Comparison of ENCODE assay signal across 14 mouse cellular contexts in the genomic region with DNA sequence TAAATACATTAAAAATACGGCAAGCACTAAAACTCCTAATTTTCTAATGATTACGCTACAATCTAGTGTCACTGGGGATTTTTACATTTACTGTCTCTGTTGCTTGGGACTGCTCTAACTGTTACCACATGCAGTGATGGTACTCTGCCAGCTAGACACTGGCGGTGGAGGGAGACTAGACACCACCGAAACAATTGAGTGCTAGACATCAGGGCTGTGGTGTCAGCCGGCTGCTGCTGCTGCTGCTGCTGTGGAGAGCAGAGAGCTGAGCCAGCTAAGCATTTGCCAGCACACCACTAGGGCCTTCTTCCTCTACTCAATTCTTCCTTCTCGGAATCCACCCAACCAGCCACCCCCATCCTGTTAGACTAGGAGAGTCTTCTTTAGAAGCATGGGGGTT. TPM values are rescaled to one million over a fixed set of nuclear protein-coding genes. Genes with fewer than 3 reads are reported as not detected.
DNase-seq lines count a peak whose midpoint lies in the region; ATAC-seq and TF ChIP-seq lines count a peak whose summit lies in the region.
"Had no signal": no experiment of that assay in that cellular context is flagged by ENCODE, and none has a peak within 500 bp of the region (broad histone marks: within the 10 kb centered on the region; RNA-seq: fewer than 3 reads in every experiment).

No protein-coding gene starts in this region.

- no peak for TF ChIP-seq CTCF in lung, embryonic 14.5 days (IDR thresholded peaks at IDR 0.05; ENCODE audit: low read depth)
- TF ChIP-seq CTCF in midbrain, postnatal 0 days (IDR thresholded peaks at IDR 0.05) = no peak

- H3K27me3 ChIP-seq in forebrain, embryonic 15.5 days = no peaks in the 10 kb centered on the region
- no peaks in the 10 kb centered on the region for H3K27me3 ChIP-seq in forebrain, embryonic 12.5 days
- H3K27me3 ChIP-seq in lung, embryonic 14.5 days (ENCODE audit: insufficient read depth, low read length) = 0 out of 2 replicates have a peak, but pooled peaks cover 3% of the 10 kb centered on the region
- H3K27me3 ChIP-seq in forebrain, embryonic 16.5 days (replicated peaks; ENCODE audit: control insufficient read depth, insufficient read depth, low read length) = no peaks in the 10 kb centered on the region
- H3K27me3 ChIP-seq in midbrain, postnatal 0 days (ENCODE audit: insufficient read depth, low read length) = 0 out of 2 replicates have a peak, but pooled peaks cover 5% of the 10 kb centered on the region

- H3K9ac ChIP-seq in forebrain, embryonic 15.5 days (replicated peaks) = peak overlapping the region; percentile 48; the same call in 1 of the 2 replicates
- H3K9ac ChIP-seq in forebrain, embryonic 12.5 days = no peak overlapping the region
- H3K9ac ChIP-seq in lung, embryonic 14.5 days = no peak overlapping the region
- H3K9ac ChIP-seq in forebrain, embryonic 16.5 days (replicated peaks; ENCODE audit: low read depth, low read length) = no peak overlapping the region; the same call in 1 of the 2 replicates
- H3K9ac ChIP-seq in midbrain, postnatal 0 days (replicated peaks; ENCODE audit: low read length, poor library complexity, severe bottlenecking) = no peak overlapping the region
- H3K9ac ChIP-seq: lung, embryonic 15.5 days had no signal

- no peak overlapping the region for H3K4me2 ChIP-seq in forebrain, embryonic 15.5 days (replicated peaks)
- no peak overlapping the region for H3K4me2 ChIP-seq in forebrain, embryonic 12.5 days
- H3K4me2 ChIP-seq in lung, embryonic 14.5 days = no peak overlapping the region
- no peak overlapping the region for H3K4me2 ChIP-seq in forebrain, embryonic 16.5 days (ENCODE audit: low read length)
- no peak overlapping the region for H3K4me2 ChIP-seq in midbrain, postnatal 0 days (ENCODE audit: low read depth, low read length, poor library complexity, severe bottlenecking)

- ATAC-seq in forebrain, embryonic 15.5 days (replicated peaks) = peak; percentile 58
- no peak for ATAC-seq in forebrain, embryonic 12.5 days (ENCODE audit: low FRiP score)
- no peak; the same call in 1 of the 2 replicates for ATAC-seq in lung, embryonic 14.5 days (ENCODE audit: insufficient read depth)
- peak; percentile 26; the same call in 1 of the 2 replicates for ATAC-seq in forebrain, embryonic 16.5 days
- peak; percentile 51 for ATAC-seq in midbrain, postnatal 0 days (ENCODE audit: low FRiP score)

- no peaks in the 10 kb centered on the region for H3K36me3 ChIP-seq in forebrain, embryonic 15.5 days
- H3K36me3 ChIP-seq in forebrain, embryonic 12.5 days (replicated peaks) = no peaks in the 10 kb centered on the region
- no peaks in the 10 kb centered on the region for H3K36me3 ChIP-seq in lung, embryonic 14.5 days (ENCODE audit: insufficient read depth)
- no peaks in the 10 kb centered on the region for H3K36me3 ChIP-seq in forebrain, embryonic 16.5 days (ENCODE audit: control insufficient read depth, insufficient read depth)
- no peaks in the 10 kb centered on the region for H3K36me3 ChIP-seq in midbrain, postnatal 0 days (ENCODE audit: insufficient read depth, low read length)
- H3K36me3 ChIP-seq: G1E; lung, embryonic 15.5 days had no signal

- WGBS in forebrain, embryonic 15.5 days = 51% methylated on average over 6 of the region's 6 CpGs
- 60% methylated on average over 6 of the region's 6 CpGs for WGBS in forebrain, embryonic 12.5 days
- 59% methylated on average over 6 of the region's 6 CpGs for WGBS in lung, embryonic 14.5 days
- 53% methylated on average over 6 of the region's 6 CpGs for WGBS in forebrain, embryonic 16.5 days
- 30% methylated on average over 6 of the region's 6 CpGs for WGBS in midbrain, postnatal 0 days

- peak overlapping the region; percentile 72 for H3K27ac ChIP-seq in forebrain, embryonic 15.5 days (replicated peaks)
- no peak overlapping the region for H3K27ac ChIP-seq in forebrain, embryonic 12.5 days
- H3K27ac ChIP-seq in lung, embryonic 14.5 days (ENCODE audit: low read depth) = no peak overlapping the region
- H3K27ac ChIP-seq in forebrain, embryonic 16.5 days (ENCODE audit: low read length) = peak overlapping the region; percentile 20; the same call in 1 of the 2 replicates
- peak overlapping the region; percentile 62; the same call in 1 of the 2 replicates for H3K27ac ChIP-seq in midbrain, postnatal 0 days (ENCODE audit: low read depth, low read length)
- H3K27ac ChIP-seq: kidney, postnatal 0 days; lung, embryonic 15.5 days had no signal

- H3K9me3 ChIP-seq in forebrain, embryonic 15.5 days = no peaks in the 10 kb centered on the region
- no peaks in the 10 kb centered on the region for H3K9me3 ChIP-seq in forebrain, embryonic 12.5 days
- H3K9me3 ChIP-seq in lung, embryonic 14.5 days (ENCODE audit: low read depth, low read length) = no peaks in the 10 kb centered on the region
- H3K9me3 ChIP-seq in forebrain, embryonic 16.5 days (ENCODE audit: control insufficient read depth, low read length) = no peaks in the 10 kb centered on the region
- H3K9me3 ChIP-seq in midbrain, postnatal 0 days (ENCODE audit: low read length) = no peaks in the 10 kb centered on the region
- H3K9me3 ChIP-seq: G1E; lung, embryonic 15.5 days had no signal

- H3K4me3 ChIP-seq in forebrain, embryonic 15.5 days = no peak overlapping the region
- no peak overlapping the region for H3K4me3 ChIP-seq in forebrain, embryonic 12.5 days (replicated peaks)
- no peak overlapping the region for H3K4me3 ChIP-seq in lung, embryonic 14.5 days (ENCODE audit: low read depth, low read length)
- H3K4me3 ChIP-seq in forebrain, embryonic 16.5 days (replicated peaks; ENCODE audit: low read length) = no peak overlapping the region
- no peak overlapping the region for H3K4me3 ChIP-seq in midbrain, postnatal 0 days (ENCODE audit: low read depth, low read length)
- H3K4me3 ChIP-seq: lung, embryonic 15.5 days; myocyte had no signal

- peak; percentile 22 for DNase-seq in lung, embryonic 14.5 days
- DNase-seq in lung, postnatal 4 days = no peak
- DNase-seq in midbrain, postnatal 0 days (ENCODE audit: low spot score) = peak; percentile 72
- DNase-seq in right cerebral cortex, postnatal 36 days (ENCODE audit: low spot score in 2 of 2) = no peak
- DNase-seq in urinary bladder, postnatal 25 days (ENCODE audit: low spot score) = no peak
- DNase-seq: gastrocnemius, postnatal 25 days had no signal

- H3K4me1 ChIP-seq in forebrain, embryonic 15.5 days = peaks cover 12% of the 10 kb centered on the region
- H3K4me1 ChIP-seq in forebrain, embryonic 12.5 days = peaks cover 9% of the 10 kb centered on the region; the same call in 1 of the 2 replicates
- no peaks in the 10 kb centered on the region for H3K4me1 ChIP-seq in lung, embryonic 14.5 days (ENCODE audit: insufficient read depth)
- peaks cover 11% of the 10 kb centered on the region for H3K4me1 ChIP-seq in forebrain, embryonic 16.5 days (replicated peaks; ENCODE audit: control insufficient read depth, insufficient read depth, low read length)
- H3K4me1 ChIP-seq in midbrain, postnatal 0 days (ENCODE audit: insufficient read depth, low read length) = peaks cover 2% of the 10 kb centered on the region

RNA-seq across cellular contexts. Expression of a gene that starts 17.8 kb away (rescaled TPM):
- 51.5 and 59.0 TPM in 2 replicates for polyA plus RNA-seq in forebrain, embryonic 15.5 days (2015; fragmentation: Nextera tagmentation; extraction: Ambion mirVana)
- polyA plus RNA-seq in forebrain, embryonic 12.5 days (2016; fragmentation: Nextera tagmentation; extraction: Ambion mirVana) = 31.9 and 35.5 TPM in 2 replicates
- polyA plus RNA-seq in lung, embryonic 14.5 days (2014; fragmentation: Nextera tagmentation; extraction: Ambion mirVana) = 0.30 and 0.57 TPM in 2 replicates
- 49.3 and 61.8 TPM in 2 replicates for polyA plus RNA-seq in forebrain, embryonic 16.5 days (2015; fragmentation: Nextera tagmentation; extraction: Ambion mirVana)
- total RNA-seq in midbrain, postnatal 0 days (2014; rRNA removed) = 59.2 and 66.7 TPM in 2 replicates
- 28.6 and 32.7 TPM in 2 replicates for polyA plus RNA-seq in midbrain, postnatal 0 days (2015; fragmentation: Nextera tagmentation; extraction: Ambion mirVana)
- total RNA-seq: megakaryocyte progenitor cell, adult 5-6 weeks had no signal
- polyA plus RNA-seq: G1E, myocyte had no signal

Comparison
In these comparisons a context has a peak if more than half of its experiments do, and no peak if none do; other contexts are left out.
1. ATAC-seq: peak in forebrain, embryonic 15.5 days (single experiment), forebrain, embryonic 16.5 days (single experiment) and midbrain, postnatal 0 days (single experiment); none in forebrain, embryonic 12.5 days (single experiment) and lung, embryonic 14.5 days (single experiment).
2. H3K27ac ChIP-seq: peak in forebrain, embryonic 15.5 days (single experiment), forebrain, embryonic 16.5 days (single experiment) and midbrain, postnatal 0 days (single experiment); none in forebrain, embryonic 12.5 days (single experiment) and lung, embryonic 14.5 days (single experiment).
3. DNase-seq: peak in lung, embryonic 14.5 days (single experiment) and midbrain, postnatal 0 days (single experiment); none in lung, postnatal 4 days (0 of 2), right cerebral cortex, postnatal 36 days (0 of 2) and urinary bladder, postnatal 25 days (single experiment).
4. RNA of a gene that starts 17.8 kb away (polyA plus RNA-seq): 49.3 to 61.8 TPM in forebrain, embryonic 16.5 days, 51.5 to 59.0 TPM in forebrain, embryonic 15.5 days, 28.6 to 32.7 TPM in midbrain, postnatal 0 days and 31.9 to 35.5 TPM in forebrain, embryonic 12.5 days; 0.30 to 0.57 TPM in lung, embryonic 14.5 days; every median in the first group is over 10 times any median in the second.